In genomic region chrX:160994543-160995121, GRCm38 (mm10) we compare ENCODE assay signal across 8 mouse cellular contexts. TPM values are rescaled to one million over a fixed set of nuclear protein-coding genes. Genes with fewer than 3 reads are reported as not detected.
DNase-seq lines count a peak whose midpoint lies in the region; ATAC-seq lines count a peak whose summit lies in the region.

Gene Cdkl5, minus strand, starts transcription at chrX:160994704.

- H3K9me3 ChIP-seq in hindbrain, embryonic 15.5 days, result no peaks in the 10 kb centered on the region

- peak; percentile 96 for ATAC-seq in hindbrain, embryonic 15.5 days (ENCODE audit: low FRiP score, low read depth)

- peak within 1 kb of the TSS; percentile 48 for H3K9ac ChIP-seq in hindbrain, embryonic 15.5 days

- H3K4me1 ChIP-seq in hindbrain, embryonic 15.5 days (replicated peaks), result no peaks in the 10 kb centered on the region

- 24% methylated on average over 53 of the region's 53 CpGs for WGBS in hindbrain, embryonic 15.5 days

- no peaks in the 10 kb centered on the region for H3K36me3 ChIP-seq in hindbrain, embryonic 15.5 days

- H3K27me3 ChIP-seq in hindbrain, embryonic 15.5 days, result no peaks in the 10 kb centered on the region

- DNase-seq in R1 (ENCODE audit: low read depth, low spot score), result peak; percentile 96
- peak; percentile 94 to 96 for DNase-seq in cerebellum, postnatal 25 days
- DNase-seq in frontal cortex, postnatal 36 days (ENCODE audit: low spot score in 2 of 2), result peak; percentile 92 to 95
- DNase-seq in left cerebral cortex, adult 11 months (ENCODE audit: low spot score), result peak; percentile 92
- peak; percentile 94 to 96 for DNase-seq in lung, postnatal 4 days
- DNase-seq in retina, postnatal 7 days (ENCODE audit: low read depth, low spot score), result peak; percentile 92
- DNase-seq in urinary bladder, adult 2 months (ENCODE audit: low spot score), result peak; percentile 77

- H3K27ac ChIP-seq in hindbrain, embryonic 15.5 days (replicated peaks), result peak within 1 kb of the TSS; percentile 92

- H3K4me2 ChIP-seq in hindbrain, embryonic 15.5 days, result peak within 1 kb of the TSS; percentile 55

- peak within 1 kb of the TSS; percentile 59 for H3K4me3 ChIP-seq in hindbrain, embryonic 15.5 days

RNA-seq across cellular contexts. Expression of gene Cdkl5, which starts in this region (rescaled TPM):
- 4.1 and 4.5 TPM in 2 replicates for polyA plus RNA-seq in hindbrain, embryonic 15.5 days (2015; fragmentation: Nextera tagmentation; extraction: Ambion mirVana)
- 2.8 and 3.2 TPM in 2 replicates for polyA plus RNA-seq in urinary bladder, adult 2 months (2012; rRNA removed)

Comparison
In these comparisons a context has a peak if more than half of its experiments do, and no peak if none do; other contexts are left out.
1. Peak in every context shown above with its lines: DNase-seq, ATAC-seq, H3K4me3 ChIP-seq and H3K27ac ChIP-seq.